Mouse (Mus musculus) adrenal gland, adult 8-10 months (tissue): Measurements from ENCODE around the gene Prorsd1. TPM values are rescaled to one million over a fixed set of nuclear protein-coding genes. Genes with fewer than 3 reads are reported as not detected.
"Not testable (repeated sequence)": the region's sequence is repeated elsewhere in the genome, so short reads cannot be mapped to it uniquely, and the experiment has no call there.

ENCODE experiments used
- DNase-seq: peaks from one replicate; pipeline ENCODE4 v3.0.0; 2022
- total RNA-seq, 4 experiments: library from RNA; stranded (reverse); gene quantifications; 2 replicates each; pipeline ENCODE4 v1.2.4; 2022

Prorsd1 gene
- total RNA-seq, result 10 to 100 TPM; 25.6 to 32.1 (median 29.9) TPM

DNA sequence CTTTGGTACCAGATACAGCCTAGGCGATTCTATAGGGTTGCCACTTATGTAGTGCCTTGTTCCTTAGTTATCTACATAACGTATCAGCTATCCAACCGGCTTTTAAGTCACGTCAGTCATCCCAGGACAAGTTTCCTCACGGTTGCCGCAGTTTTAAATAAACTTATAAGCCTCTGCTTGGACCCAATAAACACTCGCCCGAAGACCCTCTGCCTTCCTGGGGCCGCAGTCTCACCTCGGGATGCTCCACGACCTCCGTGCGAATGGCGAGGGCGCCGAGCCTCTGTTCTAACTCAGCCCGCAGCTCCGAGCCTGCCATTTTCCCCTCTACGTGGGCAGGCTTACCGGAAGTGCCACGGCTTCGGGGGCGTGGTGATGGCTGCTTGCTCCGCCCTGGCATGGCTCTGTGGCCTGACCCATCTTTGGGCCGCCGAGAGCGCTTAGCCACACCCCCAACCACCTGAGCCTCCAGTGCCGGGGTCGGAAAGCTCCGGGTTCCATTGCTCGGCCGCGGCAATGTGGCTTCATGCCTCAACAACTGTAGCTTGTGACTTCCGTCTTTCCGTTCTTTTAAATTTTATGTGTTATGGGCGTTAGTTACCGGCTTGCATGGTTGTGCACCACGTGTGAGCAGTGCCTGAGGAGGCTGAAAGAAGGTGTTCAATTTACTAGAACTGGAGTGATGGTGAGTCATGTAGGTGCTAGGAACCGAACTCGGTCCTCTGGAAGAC, at the start of gene Prorsd1:
Gene Prorsd1, minus strand, starts transcription at position 352 of the 731 bp plus-strand sequence.
- DNase-seq, result peak; percentile 88

GRCm38 (mm10) chr11:29563406-29563805, 48.6 kb upstream of the Prorsd1 start:
- no peak for DNase-seq

GRCm38 (mm10) chr11:29560990-29561389, 46.2 kb upstream of the Prorsd1 start:
- DNase-seq, result no peak

DNA sequence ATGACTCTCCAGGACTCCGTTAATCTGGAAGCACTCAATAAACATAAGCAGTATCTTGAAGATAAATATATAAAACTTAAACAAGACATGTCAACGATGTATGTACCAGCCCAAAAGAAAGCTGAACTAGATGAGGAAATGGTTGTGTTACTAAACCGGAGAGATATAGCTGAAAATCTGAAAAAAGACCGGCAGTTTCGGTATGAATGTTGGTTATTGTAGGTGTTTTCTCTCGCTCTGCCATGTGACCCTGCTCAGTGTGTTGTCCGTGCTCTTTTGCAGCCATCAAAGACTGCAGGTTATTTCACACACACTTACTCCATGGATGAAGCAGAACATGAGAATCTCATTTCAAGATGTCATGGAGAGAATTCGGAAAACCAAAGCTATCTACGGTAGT, 45.6 kb upstream of the Prorsd1 start:
- DNase-seq, result no peak

GRCm38 (mm10) chr11:29549425-29549778, 34.6 kb upstream of the Prorsd1 start:
- DNase-seq, result no peak

GRCm38 (mm10) chr11:29548504-29549424, 33.9 kb upstream of the Prorsd1 start:
- DNase-seq, result no peak

- DNase-seq, result peak; percentile 85
Measured at GRCm38 (mm10) chr11:29547752-29548503, 33.1 kb upstream of the Prorsd1 start, which contains the start of the genes Clhc1 and Rps27a. Clhc1 (plus strand) TSS chr11:29547950. Rps27a (minus strand) TSS chr11:29548109.

- no peak for DNase-seq
Measured at GRCm38 (mm10) chr11:29547249-29547751, 32.5 kb upstream of the Prorsd1 start.

GRCm38 (mm10) chr11:29546762-29547161, 31.9 kb upstream of the Prorsd1 start:
- DNase-seq, result no peak

DNA sequence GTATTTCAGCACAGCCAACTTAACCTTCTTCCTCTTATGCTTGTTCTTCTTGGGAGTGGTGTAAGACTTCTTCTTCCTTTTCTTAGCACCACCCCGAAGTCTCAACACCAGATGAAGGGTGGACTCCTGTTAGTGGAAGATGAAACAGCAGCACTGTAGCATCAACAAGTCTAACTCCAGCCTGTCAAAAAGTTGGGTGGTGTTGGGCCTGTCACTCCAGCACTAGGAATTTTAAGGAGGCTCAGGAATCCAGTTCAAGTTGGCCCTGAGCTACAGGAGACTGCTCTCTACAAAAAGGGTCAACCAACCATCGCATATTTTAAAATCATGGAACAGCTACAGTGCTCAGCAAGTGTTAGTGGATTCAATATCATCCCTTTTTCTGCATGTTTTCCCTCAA, 31.5 kb upstream of the Prorsd1 start:
- not testable (repeated sequence) for DNase-seq

- not testable (repeated sequence) for DNase-seq
Measured at GRCm38 (mm10) chr11:29545150-29545752, 30.4 kb upstream of the Prorsd1 start.

- no peak for DNase-seq
Measured at GRCm38 (mm10) chr11:29544225-29544945, 29.6 kb upstream of the Prorsd1 start.

DNA sequence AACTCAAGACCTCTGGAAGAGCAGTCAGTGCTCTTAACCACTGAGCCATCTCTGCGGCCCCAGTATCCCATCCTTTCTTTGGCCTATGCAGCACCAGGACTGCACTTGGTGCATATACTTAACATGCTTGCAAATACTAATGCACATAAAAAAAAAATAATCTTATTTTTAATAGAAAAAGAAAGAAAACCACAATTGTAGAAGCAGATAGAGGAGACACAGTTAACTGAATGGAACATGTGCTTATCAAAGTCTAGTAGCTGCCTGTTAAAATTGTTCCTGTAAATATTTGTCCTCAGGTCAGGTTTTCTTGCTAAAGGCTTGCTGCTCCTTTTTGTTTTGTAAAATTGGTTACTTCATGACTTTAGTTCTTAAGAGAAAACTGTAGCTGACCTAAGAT, 23.4 kb upstream of the Prorsd1 start:
- DNase-seq, result no peak

DNA sequence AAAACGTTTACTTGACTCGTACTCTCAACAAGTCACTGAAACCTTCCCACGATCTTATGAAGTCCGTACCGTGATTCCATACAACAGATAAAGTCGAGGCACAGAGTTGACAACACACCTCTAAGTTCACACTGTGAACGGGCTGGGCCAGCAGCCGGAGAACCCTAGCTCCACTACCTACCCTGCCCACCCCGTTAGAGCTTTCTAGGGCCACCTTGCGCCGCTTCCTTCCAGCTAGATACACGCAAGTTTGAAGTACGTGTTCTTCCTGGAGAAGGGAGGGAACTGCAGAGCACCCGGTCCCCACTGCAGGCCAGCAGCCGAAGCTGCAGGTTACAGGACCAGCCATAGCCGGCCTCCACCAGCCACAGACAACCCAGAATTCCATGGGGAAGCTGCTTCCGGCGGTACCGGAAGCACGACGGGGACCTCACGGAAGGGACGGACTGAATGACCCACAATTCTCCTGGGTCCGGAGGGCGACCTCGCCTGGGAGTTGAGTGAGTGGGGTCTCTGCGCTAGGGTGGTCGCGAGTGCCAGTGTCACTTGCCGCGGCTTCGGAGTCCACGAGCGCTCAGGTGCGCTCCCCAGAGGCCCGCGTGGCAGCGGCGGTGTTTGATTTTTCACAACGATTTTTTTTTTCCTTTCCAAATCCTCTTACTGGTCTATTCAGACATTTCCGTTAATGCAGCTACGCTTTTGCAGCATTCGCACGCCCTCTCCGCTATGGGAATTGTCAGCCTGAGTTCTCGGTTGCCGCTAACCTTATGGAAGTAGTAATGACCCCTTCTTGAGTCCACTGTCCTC, 11.4 kb upstream of the Prorsd1 start, which contains the start of gene Mtif2:
Gene Mtif2, plus strand, starts transcription at position 421 of the 807 bp plus-strand sequence.
- peak; percentile 68 for DNase-seq

GRCm38 (mm10) chr11:29514325-29514681, 530 bp downstream of the Prorsd1 start:
- DNase-seq, result no peak

DNA sequence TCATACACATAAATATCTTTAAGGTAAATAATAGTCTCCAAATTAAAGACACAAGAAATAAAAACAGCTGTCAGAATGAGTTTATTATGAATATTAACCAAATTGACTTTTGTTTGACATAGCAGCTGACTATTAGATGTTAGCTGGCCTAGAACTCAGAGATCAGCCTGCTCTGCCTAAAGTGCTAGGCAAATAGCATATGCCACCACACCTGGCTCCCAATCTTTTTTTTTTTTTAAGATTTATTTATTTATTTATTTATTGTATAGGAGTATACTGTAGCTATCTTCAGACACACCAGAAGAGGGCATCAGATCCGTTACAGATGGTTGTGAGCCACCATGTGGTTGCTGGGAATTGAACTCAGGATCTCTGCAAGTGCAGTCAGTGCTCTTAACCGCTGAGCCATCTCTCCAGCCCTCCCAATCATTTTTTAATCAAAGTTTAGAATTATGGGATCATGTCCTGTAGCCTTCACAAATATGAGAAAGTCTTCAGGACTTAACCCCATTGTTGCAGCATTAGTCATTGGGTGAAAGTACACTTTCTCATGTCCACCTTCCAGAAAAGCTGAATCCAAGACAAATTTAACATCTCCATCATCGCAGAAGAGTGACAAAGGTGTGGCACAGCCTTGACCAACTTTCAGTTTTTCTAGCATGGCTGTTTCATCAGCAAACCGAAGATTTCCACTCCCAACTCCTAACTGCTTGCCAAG, 1.9 kb downstream of the Prorsd1 start:
- no peak for DNase-seq

DNA sequence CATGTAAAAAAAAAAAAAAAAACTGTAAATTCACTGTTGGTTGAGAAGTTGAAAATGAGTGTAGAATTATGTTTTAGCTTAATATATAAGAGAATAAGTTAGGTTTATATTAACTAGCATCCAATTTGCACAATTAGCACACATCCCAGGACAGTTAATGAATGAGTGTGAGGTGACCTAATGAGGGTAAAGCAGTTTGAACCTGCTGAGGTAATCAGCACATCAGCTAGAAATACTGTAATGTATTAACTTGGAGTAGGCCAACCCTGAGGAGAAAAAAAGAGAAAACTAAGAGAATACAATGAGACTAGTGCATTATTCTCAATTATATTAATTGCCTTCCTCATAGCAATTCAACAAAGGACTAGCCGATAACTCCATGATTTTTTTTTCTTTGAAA, 5.4 kb downstream of the Prorsd1 start:
- DNase-seq, result no peak

DNA sequence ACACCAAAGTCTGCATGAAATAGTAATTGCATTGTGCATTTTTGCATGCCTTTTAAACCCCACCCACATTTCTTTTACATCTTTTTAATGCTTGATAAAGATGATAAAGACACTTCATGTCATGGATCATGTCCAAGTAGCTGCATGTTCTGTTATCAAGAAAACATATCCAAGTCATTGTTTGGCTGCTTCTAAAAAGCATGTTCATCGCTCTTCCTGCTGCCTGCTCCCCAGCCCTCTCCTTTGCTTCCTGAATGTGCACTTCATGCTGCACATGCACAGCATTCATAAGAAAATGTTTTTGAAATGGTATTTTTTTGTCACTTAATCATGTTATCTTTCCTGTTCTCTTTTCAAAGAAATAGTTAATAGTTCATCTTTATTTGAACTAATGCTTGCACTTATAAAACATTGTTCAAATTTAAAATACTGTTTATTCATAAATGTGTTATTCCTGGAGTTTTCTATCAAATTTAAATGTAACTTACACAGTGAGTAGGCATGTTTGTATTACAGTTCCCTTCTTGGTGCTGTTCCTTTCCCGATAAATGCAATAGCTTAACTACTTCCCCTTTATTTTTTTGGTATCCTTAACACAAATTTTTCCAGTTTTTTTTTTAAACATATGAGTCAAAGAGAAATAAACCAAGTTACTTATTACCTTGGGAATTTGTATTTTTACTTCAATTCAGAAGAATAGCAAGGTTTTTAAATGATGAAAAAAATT, 9.8 kb downstream of the Prorsd1 start:
- DNase-seq, result no peak
